Mouse (Mus musculus): ENCODE measurements around the gene Setd1b. TPM values are rescaled to one million over a fixed set of nuclear protein-coding genes. Genes with fewer than 3 reads are reported as not detected.

Gene Setd1b
- total RNA-seq, 2 experiments from 2014 or later, result 19.1 to 25.8 TPM

GRCm38 (mm10) chr5:123138953-123139721 is 2.9 kb upstream of the Setd1b start:
- DNase-seq (ENCODE audit: low spot score in 2 of 2), result peak; percentile 81 to 82

GRCm38 (mm10) chr5:123139722-123140627 is 2.0 kb upstream of the Setd1b start:
- peak; percentile 35 to 44 for DNase-seq (ENCODE audit: low spot score in 2 of 2)

GRCm38 (mm10) chr5:123140694-123141554 is 1.1 kb upstream of the Setd1b start:
- DNase-seq (ENCODE audit: low spot score in 2 of 2), result peak; percentile 87 to 91

GRCm38 (mm10) chr5:123141555-123142160 is 335 bp upstream of the Setd1b start:
- peak; percentile 62 to 65 for DNase-seq (ENCODE audit: low spot score in 2 of 2)

- DNase-seq (ENCODE audit: low spot score in 2 of 2), result peak in 1 of 2 experiments; percentile 30
Observed at GRCm38 (mm10) chr5:123143251-123143970, 1.4 kb downstream of the Setd1b start.

GRCm38 (mm10) chr5:123143971-123144745 is 2.2 kb downstream of the Setd1b start:
- no peak for DNase-seq (ENCODE audit: low spot score in 2 of 2)

GRCm38 (mm10) chr5:123144746-123145590 is 3.0 kb downstream of the Setd1b start:
- DNase-seq (ENCODE audit: low spot score in 2 of 2), result no peak

- DNase-seq (ENCODE audit: low spot score in 2 of 2), result no peak
Observed at GRCm38 (mm10) chr5:123146357-123146756, 4.4 kb downstream of the Setd1b start.

GRCm38 (mm10) chr5:123147569-123147968 is 5.6 kb downstream of the Setd1b start:
- DNase-seq (ENCODE audit: low spot score in 2 of 2), result no peak

GRCm38 (mm10) chr5:123148073-123148722 is 6.2 kb downstream of the Setd1b start:
- no peak for DNase-seq (ENCODE audit: low spot score in 2 of 2)

GRCm38 (mm10) chr5:123149451-123150400 is 7.7 kb downstream of the Setd1b start:
- DNase-seq (ENCODE audit: low spot score in 2 of 2), result peak; percentile 93 to 94

- DNase-seq (ENCODE audit: low spot score in 2 of 2), result no peak
Observed at GRCm38 (mm10) chr5:123150641-123151040, 8.6 kb downstream of the Setd1b start.

- no peak for DNase-seq (ENCODE audit: low spot score in 2 of 2)
Observed at GRCm38 (mm10) chr5:123151077-123151476, 9.1 kb downstream of the Setd1b start.

GRCm38 (mm10) chr5:123151707-123152362 is 9.8 kb downstream of the Setd1b start:
- DNase-seq (ENCODE audit: low spot score in 2 of 2), result no peak

GRCm38 (mm10) chr5:123152901-123153300 is 10.9 kb downstream of the Setd1b start:
- no peak for DNase-seq (ENCODE audit: low spot score in 2 of 2)

GRCm38 (mm10) chr5:123155425-123155824 is 13.4 kb downstream of the Setd1b start:
- peak; percentile 43 to 58 for DNase-seq (ENCODE audit: low spot score in 2 of 2)
